Mouse (Mus musculus) heart, adult 18-20 months (tissue): Measurements from ENCODE around the gene Fcrl6. TPM values are rescaled to one million over a fixed set of nuclear protein-coding genes. Genes with fewer than 3 reads are reported as not detected.

Source experiments
- DNase-seq, 2 experiments: peaks; one replicate each; pipeline ENCODE4 v3.0.0; 2021 to 2022; ENCODE audit warnings: mixed read lengths in 1 of 2
- total RNA-seq, 2 experiments: library from RNA; stranded (reverse); gene quantifications; 2 replicates each; pipeline ENCODE4 v1.2.3; 2021

The Fcrl6 gene
- total RNA-seq, 2 experiments from 2014 or later, result not detected

DNA sequence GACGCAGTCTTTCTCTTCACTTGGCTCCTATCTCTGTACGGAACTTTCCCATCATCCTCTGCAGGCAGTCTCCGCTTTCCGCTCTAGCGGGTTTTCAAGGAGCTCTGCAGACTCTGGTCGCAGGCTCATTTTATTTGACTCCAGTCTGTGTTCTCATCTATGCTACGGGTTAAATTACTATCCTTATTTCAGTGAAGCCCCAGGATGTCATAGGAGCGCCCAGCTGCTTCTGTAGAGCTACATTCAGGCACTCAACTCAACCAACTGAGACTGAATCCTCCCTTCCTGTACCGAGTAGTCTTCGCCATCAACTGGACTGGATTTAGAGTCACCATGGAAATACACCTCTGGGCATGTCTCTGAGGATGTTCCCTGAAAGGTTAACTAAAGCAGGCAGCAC is 12.3 kb upstream of the Fcrl6 start:
- DNase-seq, result no peak

DNA sequence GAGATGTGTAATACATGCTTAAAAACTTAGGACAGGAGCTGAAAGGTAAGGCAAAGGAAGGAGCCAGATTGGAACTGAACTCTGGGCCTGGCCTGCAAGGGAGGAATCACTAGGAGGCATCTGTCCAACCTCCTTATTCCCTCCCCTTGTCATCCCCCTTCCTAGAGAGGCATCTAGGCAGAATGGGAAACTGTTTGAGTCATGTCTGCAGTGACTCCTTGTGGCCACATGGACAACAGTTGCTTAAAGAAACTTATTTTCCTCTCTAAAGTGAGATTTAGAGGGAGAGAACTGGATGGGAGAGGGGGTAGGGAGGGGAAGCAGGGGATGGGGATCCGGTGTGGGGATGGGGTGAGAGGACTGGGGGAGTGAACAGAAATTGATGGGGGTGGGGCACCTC is 10.4 kb upstream of the Fcrl6 start:
- DNase-seq, result peak in 1 of 2 experiments; percentile 10

GRCm38 (mm10) chr1:172611304-172611703 is 9.0 kb upstream of the Fcrl6 start:
- no peak for DNase-seq

DNA sequence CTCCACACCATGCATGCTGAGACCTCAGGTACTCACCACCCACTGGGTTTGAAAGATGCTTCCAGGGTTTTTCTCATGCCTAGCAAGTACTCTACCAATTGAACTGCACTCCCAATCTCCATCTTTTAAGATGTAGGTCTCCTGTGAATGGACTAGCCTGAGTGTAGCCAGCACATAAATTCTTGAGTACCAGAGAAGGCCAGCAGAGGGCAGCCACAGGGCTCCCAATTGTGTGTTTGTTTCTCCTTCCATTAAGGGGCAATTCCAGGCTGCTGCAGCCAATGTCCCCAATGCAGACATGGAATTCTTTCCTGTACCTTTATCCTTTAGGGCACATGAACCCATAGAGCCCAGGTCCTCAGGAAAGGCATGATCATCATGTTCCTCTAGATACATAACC is 7.9 kb downstream of the Fcrl6 start:
- peak; percentile 15 to 47 for DNase-seq

GRCm38 (mm10) chr1:172593956-172594355 is 8.4 kb downstream of the Fcrl6 start:
- DNase-seq, result no peak

DNA sequence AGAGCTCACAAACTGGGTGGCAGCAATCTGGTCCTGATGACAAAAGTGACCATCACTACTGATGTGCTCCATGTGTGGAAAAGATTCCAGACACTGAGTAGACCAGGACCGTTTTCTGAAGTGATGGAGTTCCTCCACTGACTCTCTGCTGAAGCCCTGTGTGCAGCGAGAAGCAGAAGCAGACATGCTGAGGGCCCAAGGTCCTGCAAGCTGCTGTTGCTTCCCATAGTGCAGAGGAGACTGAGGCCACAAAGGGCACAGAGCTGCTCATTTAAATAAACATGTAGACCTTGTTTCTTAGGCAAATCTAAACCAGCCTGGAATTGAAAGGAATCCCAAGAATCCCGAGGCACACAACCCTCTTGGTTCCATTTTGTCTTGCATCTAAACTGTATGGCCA is 9.0 kb downstream of the Fcrl6 start:
- DNase-seq, result no peak

GRCm38 (mm10) chr1:172590385-172590784 is 12.0 kb downstream of the Fcrl6 start, which contains the start of gene Slamf8:
TSS of gene Slamf8 (minus strand) at chr1:172590568.
- peak; percentile 70 to 71 for DNase-seq

GRCm38 (mm10) chr1:172585612-172586567 is 16.5 kb downstream of the Fcrl6 start:
- no peak for DNase-seq

- DNase-seq, result no peak
These were observed 17.3 kb downstream of the Fcrl6 start for GRCm38 (mm10) chr1:172585026-172585425.

DNA sequence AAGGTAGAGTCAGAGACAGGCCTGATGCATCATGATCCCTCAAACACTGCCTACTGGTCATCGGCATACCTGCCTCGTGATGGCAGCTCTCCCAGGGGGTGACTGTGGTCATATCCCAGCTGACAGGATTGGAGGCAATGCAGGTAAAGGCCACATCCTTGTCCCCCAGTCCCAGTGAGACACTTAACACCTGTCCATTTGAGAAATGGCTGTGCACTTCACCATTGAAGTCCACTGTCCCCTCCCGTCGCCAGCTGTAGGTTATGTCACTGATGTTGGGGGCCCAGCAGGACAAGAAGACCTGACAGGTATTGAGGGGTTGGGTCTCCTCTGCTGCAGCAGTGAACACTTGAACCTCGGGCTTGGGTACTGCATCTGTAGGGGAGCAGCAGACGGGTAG is 18.1 kb downstream of the Fcrl6 start:
- DNase-seq, result no peak

- no peak for DNase-seq
These were observed 19.9 kb downstream of the Fcrl6 start for GRCm38 (mm10) chr1:172582436-172582835.

GRCm38 (mm10) chr1:172580116-172580515 is 22.2 kb downstream of the Fcrl6 start:
- no peak for DNase-seq

DNA sequence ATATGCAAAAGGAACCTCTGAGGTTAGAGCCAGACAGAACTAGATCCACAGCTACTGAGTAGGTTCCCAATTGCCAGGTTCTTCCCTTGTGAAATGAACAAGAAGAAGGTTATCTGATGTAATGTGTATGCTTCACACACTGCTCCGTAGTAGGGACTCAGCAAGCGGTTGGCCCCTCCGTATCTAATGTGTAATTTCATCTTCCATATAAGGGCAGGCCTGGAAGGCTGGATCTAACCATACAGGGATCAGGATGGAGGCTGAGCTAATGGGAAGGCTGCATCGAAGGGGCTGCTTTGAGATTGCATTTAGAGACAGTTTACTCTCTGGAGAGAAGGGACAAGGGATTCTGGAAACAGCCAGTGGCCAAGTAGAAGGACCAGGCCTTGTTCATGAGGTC is 34.6 kb downstream of the Fcrl6 start:
- no peak for DNase-seq

- DNase-seq, result no peak
These were observed 36.2 kb downstream of the Fcrl6 start for GRCm38 (mm10) chr1:172566131-172566530.

GRCm38 (mm10) chr1:172563465-172563828 is 38.9 kb downstream of the Fcrl6 start:
- DNase-seq, result no peak

DNA sequence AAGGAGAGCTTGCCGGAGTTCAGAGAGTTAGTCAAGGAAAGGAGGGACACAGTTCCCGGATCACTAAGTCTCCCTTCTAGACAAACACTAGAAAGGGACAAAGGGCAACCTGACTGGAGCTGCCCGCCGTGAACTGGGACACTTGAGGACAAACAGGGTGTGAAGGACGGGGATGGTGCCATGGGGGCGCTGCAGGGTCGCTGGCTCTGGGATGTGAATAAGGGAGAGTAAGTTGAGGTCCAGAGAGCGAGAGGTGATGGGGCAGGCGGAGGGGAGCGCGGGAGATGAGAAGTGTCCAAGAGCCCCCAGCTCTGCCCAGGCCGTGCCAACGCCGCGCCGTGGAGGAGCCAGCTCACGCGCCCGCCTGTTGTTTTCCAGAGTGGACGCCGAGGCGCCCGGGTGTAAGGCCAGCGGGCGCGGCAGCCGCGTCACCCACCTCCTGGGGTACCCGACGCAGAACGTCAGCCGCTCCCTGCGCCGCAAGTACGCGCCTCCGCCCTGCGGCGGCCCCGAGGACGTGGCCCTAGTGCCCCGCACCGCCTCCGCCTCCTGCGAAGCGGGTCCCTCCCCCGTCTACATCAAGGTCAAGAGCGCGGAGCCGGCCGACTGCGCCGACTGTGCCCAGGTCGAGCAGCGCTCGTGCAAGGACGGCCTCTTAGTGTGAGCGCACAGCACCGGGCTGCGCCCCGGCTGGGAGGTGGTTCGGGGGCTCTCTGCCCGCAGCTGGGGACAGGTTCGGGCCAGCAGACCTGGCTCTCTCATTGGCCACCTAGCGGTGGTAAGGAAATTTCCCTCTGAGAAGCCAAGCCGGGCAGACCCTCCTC is 39.5 kb downstream of the Fcrl6 start:
- peak; percentile 79 to 81 for DNase-seq

GRCm38 (mm10) chr1:172555638-172556037 is 46.7 kb downstream of the Fcrl6 start, which contains the start of gene Vsig8:
TSS of gene Vsig8 (plus strand) at chr1:172555938.
- DNase-seq, result no peak

GRCm38 (mm10) chr1:172552623-172553022 is 49.7 kb downstream of the Fcrl6 start:
- peak in 1 of 2 experiments; percentile 33 for DNase-seq

DNA sequence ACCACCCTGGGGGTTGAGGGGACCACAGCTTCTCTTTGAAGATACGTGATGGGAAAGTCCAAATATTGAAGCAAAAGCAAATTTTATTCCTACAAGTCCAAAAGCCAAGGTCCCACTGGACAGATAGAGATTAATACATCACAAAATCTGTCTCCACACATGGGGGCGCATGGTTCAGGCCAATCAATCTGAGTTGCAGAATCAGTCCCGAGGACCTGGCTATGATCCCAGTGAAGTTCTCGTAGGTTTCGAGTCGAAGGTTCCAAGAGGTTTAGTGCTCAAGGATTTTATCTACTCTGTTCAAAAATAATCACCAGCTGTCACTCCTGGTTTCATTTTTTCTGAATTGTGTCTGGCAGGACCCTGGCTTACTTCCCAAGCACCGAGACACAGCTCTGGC is 51.3 kb downstream of the Fcrl6 start:
- no peak for DNase-seq

GRCm38 (mm10) chr1:172550551-172550951 is 51.8 kb downstream of the Fcrl6 start:
- DNase-seq, result peak; percentile 69 to 81

DNA sequence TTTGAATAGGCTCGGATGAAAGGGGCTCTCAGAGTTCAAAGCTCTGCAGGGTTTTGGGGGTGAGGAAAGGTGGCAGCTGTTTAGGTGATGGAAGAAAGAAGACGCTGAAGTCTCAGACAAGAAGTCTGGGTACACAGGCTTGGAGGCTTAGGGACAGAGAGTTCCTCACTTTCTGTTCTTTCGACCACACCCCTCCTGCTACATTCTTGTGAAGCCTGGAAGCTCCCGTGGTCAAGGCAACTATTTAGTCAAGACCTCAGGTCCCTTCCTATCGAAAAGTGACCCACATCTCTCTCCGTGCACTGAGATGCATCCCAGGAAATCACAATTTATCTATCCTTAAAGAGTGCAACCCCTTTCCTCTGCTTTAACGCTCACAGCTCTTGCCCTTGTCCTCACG is 52.6 kb downstream of the Fcrl6 start:
- DNase-seq, result no peak

DNA sequence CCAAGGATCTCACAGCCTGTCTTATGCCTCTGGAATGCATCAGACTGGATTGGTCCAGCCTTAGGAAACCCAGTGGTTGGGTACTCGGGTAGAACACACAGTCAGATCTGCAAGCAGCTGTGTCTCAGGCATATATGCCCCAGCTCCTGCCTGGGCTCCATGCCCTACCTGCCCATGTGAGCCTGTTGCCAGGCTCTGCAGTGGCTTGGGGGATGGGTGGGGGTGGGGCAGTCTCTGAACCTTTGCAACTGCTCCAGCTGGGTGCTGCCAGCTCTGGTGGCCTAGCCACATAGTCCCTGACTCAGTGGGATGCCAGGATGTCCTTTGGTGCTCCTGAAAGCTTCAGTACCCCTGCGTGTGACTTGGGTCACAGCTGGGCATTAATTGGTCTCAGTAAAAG is 53.0 kb downstream of the Fcrl6 start:
- DNase-seq, result no peak

DNA sequence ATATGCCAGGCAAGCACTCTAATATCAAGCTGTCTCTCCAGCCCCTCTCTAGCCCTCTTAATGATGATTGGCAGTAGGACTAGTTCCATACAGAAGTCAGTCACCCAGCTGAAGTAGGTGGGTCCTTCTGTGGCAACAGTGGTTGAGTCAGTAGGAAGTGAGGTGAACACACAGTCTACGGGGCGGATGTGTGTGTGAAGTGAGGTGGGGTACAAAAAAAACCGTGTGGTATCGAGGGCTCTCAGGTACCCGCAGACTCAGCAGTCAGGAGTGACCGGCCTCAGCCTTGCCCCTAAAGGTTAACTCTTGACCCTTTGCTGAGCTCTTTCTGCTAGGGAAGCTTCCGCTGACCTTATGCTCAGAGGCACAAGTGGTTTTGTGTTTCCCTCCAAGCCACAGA is 53.9 kb downstream of the Fcrl6 start:
- no peak for DNase-seq
